Mouse (Mus musculus) erythroblast, embryonic 14.5 days (primary cell): ENCODE measurements around the gene Pou6f2.

Experiments
- GATA1 ChIP-seq: IDR thresholded peaks from 2 replicates; pipeline ENCODE4 v1.6.1; 2012; ENCODE audit warnings: low read length, inconsistent platforms, mixed read lengths
- TAL1 ChIP-seq: IDR thresholded peaks from 3 replicates; pipeline ENCODE4 v1.6.1; 2012; ENCODE audit warnings: low read length, inconsistent platforms, mixed read lengths

DNA sequence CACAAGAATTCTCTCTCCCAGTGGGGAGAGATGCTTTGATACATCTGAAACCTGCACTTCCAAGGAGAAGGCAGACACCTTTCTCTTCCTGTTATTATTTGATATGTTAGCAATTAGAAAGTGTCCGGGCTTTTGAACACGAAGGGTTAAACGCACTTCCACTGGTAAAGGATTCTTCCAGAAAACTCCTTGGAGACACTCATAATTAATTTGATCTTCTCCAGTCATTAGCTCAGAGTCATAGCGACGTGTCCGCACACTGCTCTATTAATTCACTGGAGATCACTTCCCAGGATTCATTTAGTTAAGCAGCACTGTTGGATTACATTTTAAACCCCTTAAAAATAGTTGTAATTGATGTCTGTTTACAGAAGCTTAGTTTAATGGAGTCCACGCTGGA is 88.5 kb downstream of the Pou6f2 start:
- TF ChIP-seq TAL1 (no peak), GATA1 (no peak)
